Mouse (Mus musculus) spleen, adult 2 months (tissue): ENCODE measurements around the gene Lao1. TPM values are rescaled to one million over a fixed set of nuclear protein-coding genes. Genes with fewer than 3 reads are reported as not detected.
"Not testable (repeated sequence)": the region's sequence is repeated elsewhere in the genome, so short reads cannot be mapped to it uniquely, and the experiment has no call there.

Experiments
- DNase-seq, 2 experiments: peaks; one replicate each; pipeline versions ENCODE4 v3.0.0 to v3.0.0-alpha.2; 2012 to 2021; ENCODE audit warnings: low spot score in 2 of 2, low read depth in 1 of 2
- H3K27ac ChIP-seq: fragments of 200-500 bp; 2 replicates; pipeline ENCODE4 v1.5.1; 2012; ENCODE audit warnings: low read length, inconsistent platforms; ENCODE audit not compliant: insufficient read depth
- H3K27me3 ChIP-seq: fragments of 200-500 bp; 2 replicates; pipeline ENCODE4 v1.6.1; 2012; ENCODE audit warnings: mild to moderate bottlenecking, moderate library complexity, low read length, inconsistent platforms; ENCODE audit not compliant: control insufficient read depth, insufficient read depth
- H3K36me3 ChIP-seq: fragments of 200-500 bp; 2 replicates; pipeline ENCODE4 v1.6.1; 2012; ENCODE audit warnings: mild to moderate bottlenecking, low read length, inconsistent platforms; ENCODE audit not compliant: control insufficient read depth, insufficient read depth
- H3K4me1 ChIP-seq: fragments of 200-500 bp; 2 replicates; pipeline ENCODE4 v1.6.1; 2011; ENCODE audit warnings: inconsistent platforms; ENCODE audit not compliant: control insufficient read depth, insufficient read depth, insufficient read length
- H3K4me3 ChIP-seq: fragments of 200-500 bp; 2 replicates; pipeline ENCODE4 v1.5.1; 2011; ENCODE audit warnings: mild to moderate bottlenecking, inconsistent platforms; ENCODE audit not compliant: insufficient read depth, insufficient read length; ENCODE audit errors: extremely low read depth
- CTCF ChIP-seq: fragments of 200-500 bp; IDR thresholded peaks from 2 replicates; pipeline ENCODE4 v1.5.1; 2011; ENCODE audit warnings: mild to moderate bottlenecking, inconsistent platforms; ENCODE audit not compliant: insufficient read depth, insufficient read length, insufficient replicate concordance; ENCODE audit errors: extremely low read depth
- POLR2A ChIP-seq: fragments of 200-500 bp; IDR thresholded peaks from 2 replicates; pipeline ENCODE4 v1.6.1; 2011; ENCODE audit warnings: low read depth, low read length, inconsistent platforms
- WGBS: fragments of 180-500 bp; shearing (Covaris S2); methylation state at CpG from one replicate; pipeline ENCODE4 v1.1.7; 2018; 5-methylcytosine and 5-hydroxymethylcytosine counted together
- polyA plus RNA-seq: library from polyadenylated mRNA; depleted of rRNA; stranded (reverse); fragments of >200 nt; gene quantifications from 2 replicates; pipeline ENCODE4 v1.2.3, GENCODE M21; 2012; rRNA removed

Gene Lao1
- not detected in 2 replicates for polyA plus RNA-seq

DNA sequence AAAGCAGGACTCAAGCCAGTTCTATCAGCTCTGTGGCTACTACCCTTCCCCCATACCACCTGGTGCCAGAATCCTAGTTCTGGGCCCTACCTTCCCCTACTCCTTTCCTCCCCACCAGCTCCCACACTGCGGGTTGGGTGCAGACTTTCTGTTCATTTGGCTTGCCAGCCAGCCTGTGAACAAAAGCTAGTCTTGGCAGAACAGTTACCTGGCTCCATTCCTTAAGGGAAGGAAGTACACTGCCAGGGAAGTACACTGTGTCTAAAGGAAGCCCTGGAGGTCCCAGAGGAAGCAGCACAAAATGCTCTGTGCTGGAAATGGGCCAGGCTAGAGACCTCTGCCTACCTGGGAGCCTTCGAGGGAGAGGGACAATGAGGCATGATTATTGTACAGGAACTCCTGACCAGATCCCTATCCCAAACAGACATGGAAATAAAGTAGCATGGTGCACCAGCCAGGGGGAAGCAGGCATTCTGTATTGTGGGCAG is at the start of gene Lao1:
Gene Lao1 (plus strand): TSS at position 438 of the 488 bp plus-strand sequence.
- Histone ChIP-seq H3K36me3 (no peaks in the 10 kb centered on the region), H3K4me1 (no peaks in the 10 kb centered on the region), H3K27me3 (no peaks in the 10 kb centered on the region), H3K4me3 (no peak within 1 kb of the TSS), H3K27ac (no peak within 1 kb of the TSS)
- DNase-seq: no peak
- TF ChIP-seq POLR2A: no peak
- no peak for TF ChIP-seq CTCF
- 71% methylated on average over 2 of the region's 2 CpGs for WGBS

- H3K27me3 ChIP-seq, DNase-seq, H3K4me1 ChIP-seq, H3K36me3 ChIP-seq, H3K27ac ChIP-seq, H3K4me3 ChIP-seq: not testable (repeated sequence)
- WGBS: 50% methylated on average over 2 of the region's 2 CpGs
These were observed 44.0 kb upstream of the Lao1 start, which contains the start of gene Olfr1329 for GRCm38 (mm10) chr4:118917365-118917764. TSS of gene Olfr1329 (minus strand) at chr4:118917465.

GRCm38 (mm10) chr4:118931326-118931725 is 30.1 kb upstream of the Lao1 start:
- not testable (repeated sequence) for H3K4me1 ChIP-seq, H3K36me3 ChIP-seq, H3K27ac ChIP-seq, H3K27me3 ChIP-seq, DNase-seq, H3K4me3 ChIP-seq
- 90% methylated on average over 3 of the region's 3 CpGs for WGBS

GRCm38 (mm10) chr4:118938512-118938911 is 22.9 kb upstream of the Lao1 start, which contains the start of gene Olfr1328:
TSS of gene Olfr1328 (minus strand) at chr4:118938612.
- DNase-seq: no peak
- TF ChIP-seq CTCF (no peak), POLR2A (no peak)
- no peaks in the 10 kb centered on the region for H3K4me1 ChIP-seq
- no peaks in the 10 kb centered on the region for H3K36me3 ChIP-seq
- H3K27ac ChIP-seq: no peak within 1 kb of the TSS
- 68% methylated on average over 2 of the region's 2 CpGs for WGBS
- no peak within 1 kb of the TSS for H3K4me3 ChIP-seq
- H3K27me3 ChIP-seq: no peaks in the 10 kb centered on the region

- 86% methylated on average over 7 of the region's 7 CpGs for WGBS
These were observed 2.6 kb upstream of the Lao1 start for GRCm38 (mm10) chr4:118958812-118959211.

GRCm38 (mm10) chr4:118967711-118968110 is 6.3 kb downstream of the Lao1 start:
- Histone ChIP-seq H3K27me3 (no peaks in the 10 kb centered on the region), H3K4me3 (no peak overlapping the region), H3K4me1 (no peaks in the 10 kb centered on the region), H3K27ac (no peak overlapping the region), H3K36me3 (no peaks in the 10 kb centered on the region)
- DNase-seq: no peak
- whole genome bisulfite sequencing: 90% methylated on average over 15 of the region's 15 CpGs
- TF ChIP-seq POLR2A (no peak), CTCF (no peak)

More at GRCm38 (mm10) chr4:118958812-118959211, 2.6 kb upstream of the Lao1 start:
- Histone ChIP-seq H3K27ac (no peak overlapping the region), H3K27me3 (no peaks in the 10 kb centered on the region), H3K36me3 (no peaks in the 10 kb centered on the region), H3K4me3 (no peak overlapping the region), H3K4me1 (no peaks in the 10 kb centered on the region)
- TF ChIP-seq POLR2A: no peak
- no peak for TF ChIP-seq CTCF
- no peak for DNase-seq

- H3K36me3 ChIP-seq: no peaks in the 10 kb centered on the region
- WGBS: 48% methylated on average over 2 of the region's 2 CpGs
- no peaks in the 10 kb centered on the region for H3K4me1 ChIP-seq
- no peak overlapping the region for H3K27ac ChIP-seq
- DNase-seq: no peak
- H3K27me3 ChIP-seq: no peaks in the 10 kb centered on the region
- no peak overlapping the region for H3K4me3 ChIP-seq
- TF ChIP-seq POLR2A: no peak
- no peak for TF ChIP-seq CTCF
These were observed 11.9 kb downstream of the Lao1 start for GRCm38 (mm10) chr4:118973281-118973680.

DNA sequence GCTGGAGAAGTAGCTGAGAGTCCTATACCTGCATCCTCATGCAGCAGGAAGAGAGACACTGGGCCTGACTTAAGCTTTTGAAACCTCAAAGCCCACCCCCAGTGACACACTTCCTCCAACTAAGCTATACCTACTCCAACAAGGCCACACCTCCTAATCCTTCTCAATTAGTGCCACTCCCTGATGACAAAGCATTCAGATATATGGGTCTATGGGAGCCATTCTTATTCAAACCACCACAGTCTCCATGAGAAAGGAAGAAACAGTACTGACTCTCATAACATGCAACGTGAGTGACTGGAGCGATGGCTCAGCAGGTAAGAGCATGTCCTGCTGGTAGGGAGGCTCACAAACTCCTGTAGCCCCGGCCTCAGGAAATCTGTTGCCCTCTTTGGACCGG is 23.9 kb downstream of the Lao1 start:
- no peaks in the 10 kb centered on the region for H3K27me3 ChIP-seq

More for the DNA sequence above, 23.9 kb downstream of the Lao1 start:
- no peaks in the 10 kb centered on the region for H3K36me3 ChIP-seq
- no peak for DNase-seq
- no peak for TF ChIP-seq POLR2A
- TF ChIP-seq CTCF: no peak
- H3K4me3 ChIP-seq: no peak overlapping the region
- H3K4me1 ChIP-seq: no peaks in the 10 kb centered on the region
- WGBS: 89% methylated on average over 4 of the region's 4 CpGs
- no peak overlapping the region for H3K27ac ChIP-seq
